In the genomic region with DNA sequence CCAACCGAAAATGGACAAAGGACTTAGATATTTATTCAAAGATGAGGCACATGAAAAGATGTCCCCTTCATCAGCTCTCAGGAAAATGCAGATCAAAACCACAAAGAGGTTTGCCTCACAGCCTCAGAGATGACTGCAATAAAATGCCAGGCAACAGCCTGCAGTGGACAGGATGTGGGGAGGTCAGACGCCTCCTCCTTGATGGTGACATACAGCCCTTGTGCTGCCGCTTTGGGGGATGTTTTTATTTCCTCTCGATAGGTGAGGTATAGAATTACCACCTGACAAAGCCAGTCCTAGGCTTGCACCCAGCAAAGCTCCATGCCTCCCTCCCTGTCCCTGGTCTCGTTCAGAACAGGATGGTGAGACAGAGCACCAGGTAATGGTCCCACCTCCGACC, we compare ENCODE assay signal across 10 mouse cellular contexts. TPM values are rescaled to one million over a fixed set of nuclear protein-coding genes. Genes with fewer than 3 reads are reported as not detected.
DNase-seq lines count a peak whose midpoint lies in the region; ATAC-seq lines count a peak whose summit lies in the region.
"Had no signal": no experiment of that assay in that cellular context is flagged by ENCODE, and none has a peak within 500 bp of the region (broad histone marks: within the 10 kb centered on the region; RNA-seq: fewer than 3 reads in every experiment).

No protein-coding gene starts in this region.

- peak overlapping the region; percentile 41 for H3K27ac ChIP-seq in heart, embryonic 13.5 days (replicated peaks)
- H3K27ac ChIP-seq in lung, embryonic 16.5 days (ENCODE audit: low read length): peak overlapping the region; percentile 92
- peak overlapping the region; percentile 25; the same call in 1 of the 2 replicates for H3K27ac ChIP-seq in intestine, embryonic 15.5 days

- H3K4me3 ChIP-seq in heart, embryonic 13.5 days: no peak overlapping the region
- H3K4me3 ChIP-seq in lung, embryonic 16.5 days (ENCODE audit: low read length): no peak overlapping the region
- H3K4me3 ChIP-seq in intestine, embryonic 15.5 days (replicated peaks): no peak overlapping the region
- H3K4me3 ChIP-seq: embryonic facial prominence, embryonic 12.5 days had no signal

- no peak for DNase-seq in heart, postnatal 36 days
- no peak for DNase-seq in lung, postnatal 4 days
- DNase-seq in left cerebral cortex, postnatal 10 days (ENCODE audit: extremely low spot score in 1 of 2, low spot score in 2 of 2): no peak
- no peak for DNase-seq in right cerebral cortex, postnatal 25 days
- DNase-seq in adrenal gland, postnatal 4 days (ENCODE audit: low spot score in 2 of 2): no peak

- H3K27me3 ChIP-seq in heart, embryonic 13.5 days (replicated peaks): no peaks in the 10 kb centered on the region
- no peaks in the 10 kb centered on the region for H3K27me3 ChIP-seq in lung, embryonic 16.5 days (ENCODE audit: control insufficient read depth, insufficient read depth, low read depth, low read length)
- H3K27me3 ChIP-seq in intestine, embryonic 15.5 days (replicated peaks): no peaks in the 10 kb centered on the region
- H3K27me3 ChIP-seq: embryonic facial prominence, embryonic 12.5 days had no signal

- peaks cover 48% of the 10 kb centered on the region for H3K4me1 ChIP-seq in heart, embryonic 13.5 days
- peaks cover 25% of the 10 kb centered on the region for H3K4me1 ChIP-seq in lung, embryonic 16.5 days (replicated peaks; ENCODE audit: control insufficient read depth, insufficient read depth, low read length)
- H3K4me1 ChIP-seq in intestine, embryonic 15.5 days (replicated peaks): peaks cover 3% of the 10 kb centered on the region; the same call in 1 of the 2 replicates

- WGBS in heart, embryonic 13.5 days: 48% methylated on average over 6 of the region's 6 CpGs
- WGBS in lung, embryonic 16.5 days: 37% methylated on average over 6 of the region's 6 CpGs
- 35% methylated on average over 6 of the region's 6 CpGs for WGBS in intestine, embryonic 15.5 days

- H3K9ac ChIP-seq in heart, embryonic 13.5 days: no peak overlapping the region
- H3K9ac ChIP-seq in lung, embryonic 16.5 days (ENCODE audit: low read length): no peak overlapping the region
- no peak overlapping the region for H3K9ac ChIP-seq in intestine, embryonic 15.5 days
- H3K9ac ChIP-seq: embryonic facial prominence, embryonic 12.5 days had no signal

- intact Hi-C loops in heart, postnatal 36 days (cut with DNase I): no loop called here
- intact Hi-C loops in left cerebral cortex, postnatal 10 days (cut with DNase I): no loop called here

- no peaks in the 10 kb centered on the region for H3K9me3 ChIP-seq in heart, embryonic 13.5 days
- H3K9me3 ChIP-seq in lung, embryonic 16.5 days (ENCODE audit: control insufficient read depth, low read length): no peaks in the 10 kb centered on the region
- no peaks in the 10 kb centered on the region for H3K9me3 ChIP-seq in intestine, embryonic 15.5 days
- H3K9me3 ChIP-seq: embryonic facial prominence, embryonic 12.5 days had no signal

- H3K36me3 ChIP-seq in heart, embryonic 13.5 days: no peaks in the 10 kb centered on the region
- no peaks in the 10 kb centered on the region for H3K36me3 ChIP-seq in lung, embryonic 16.5 days (ENCODE audit: control insufficient read depth, insufficient read depth, low read length)
- no peaks in the 10 kb centered on the region for H3K36me3 ChIP-seq in intestine, embryonic 15.5 days
- H3K36me3 ChIP-seq: embryonic facial prominence, embryonic 12.5 days had no signal

- H3K4me2 ChIP-seq in heart, embryonic 13.5 days: no peak overlapping the region
- H3K4me2 ChIP-seq in lung, embryonic 16.5 days (ENCODE audit: low read depth, low read length): no peak overlapping the region
- H3K4me2 ChIP-seq in intestine, embryonic 15.5 days (replicated peaks): no peak overlapping the region; the same call in 1 of the 2 replicates

- no peak for ATAC-seq in heart, embryonic 13.5 days (ENCODE audit: extremely low read depth, insufficient number of reproducible peaks, low FRiP score, low TSS enrichment)
- no peak for ATAC-seq in lung, embryonic 16.5 days (ENCODE audit: low read depth)
- no peak for ATAC-seq in intestine, embryonic 15.5 days
- ATAC-seq: forebrain, embryonic 16.5 days had no signal

RNA-seq across cellular contexts. Expression of a gene that starts 40.8 kb away (rescaled TPM):
- polyA plus RNA-seq in heart, embryonic 13.5 days (2015; fragmentation: Nextera tagmentation; extraction: Ambion mirVana): 15.0 and 15.2 TPM in 2 replicates
- 10 to 100 TPM; 15.4 to 21.1 TPM for total RNA-seq in heart, postnatal 36 days (2021)
- 19.9 and 22.9 TPM in 2 replicates for polyA plus RNA-seq in lung, embryonic 16.5 days (2015; fragmentation: Nextera tagmentation; extraction: Ambion mirVana)
- polyA plus RNA-seq in intestine, embryonic 15.5 days (2015; fragmentation: Nextera tagmentation; extraction: Ambion mirVana): 13.7 and 15.2 TPM in 2 replicates
- total RNA-seq in left cerebral cortex, postnatal 10 days (2021): 10 to 100 TPM; 41.4 to 44.2 TPM
- 10 to 100 TPM; 71.9 to 75.8 TPM for total RNA-seq in adrenal gland, postnatal 4 days (2021)

Comparison
In these comparisons a context has a peak if more than half of its experiments do, and no peak if none do; other contexts are left out.
1. H3K27ac ChIP-seq: peak in every context shown above with its lines; median percentile 92 in lung, embryonic 16.5 days; 41 in heart, embryonic 13.5 days; 25 in intestine, embryonic 15.5 days.